Mouse (Mus musculus): ENCODE results near the gene Rras.

Rras gene

DNA sequence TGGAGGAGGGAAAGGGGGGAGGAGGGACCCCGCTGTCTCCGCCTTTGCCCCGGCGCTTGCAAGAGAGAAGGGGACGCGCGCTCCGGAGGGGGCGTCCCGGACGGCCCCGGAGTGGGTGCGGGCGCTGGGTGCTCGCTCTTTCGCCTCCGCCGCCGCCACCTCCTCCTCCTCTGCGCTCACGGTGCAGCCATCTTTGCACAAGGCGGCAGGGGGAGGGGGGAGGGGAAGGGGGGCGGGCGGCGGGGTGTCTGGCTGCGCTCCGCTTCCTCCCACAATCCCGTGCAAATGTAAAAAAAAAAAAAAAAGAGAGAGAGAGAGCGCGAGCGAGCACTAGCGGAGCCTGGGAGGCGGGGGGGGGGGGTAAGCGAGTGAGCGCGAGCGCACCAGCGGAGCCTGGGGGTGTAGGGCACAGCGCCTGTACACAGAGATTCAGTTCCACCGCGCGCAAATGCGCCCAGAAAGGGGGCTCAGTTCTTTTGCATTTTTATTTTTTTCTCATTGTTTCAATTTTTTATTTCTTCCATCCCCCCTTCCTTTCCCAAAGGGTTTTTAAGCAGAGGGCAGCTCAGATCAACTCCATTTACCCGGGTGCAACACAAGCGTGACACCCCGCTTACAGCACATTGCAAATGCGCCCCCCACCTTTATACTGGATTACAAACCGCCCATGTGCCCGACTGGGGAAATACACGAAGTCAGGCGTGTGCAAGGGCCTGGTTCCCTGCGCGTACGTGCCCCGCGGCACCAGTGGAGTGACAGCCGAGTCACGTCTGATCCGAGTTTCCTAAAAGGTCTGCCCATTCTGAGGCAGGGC lies 35.6 kb downstream of the Rras start:
- DNase-seq (ENCODE audit: low spot score) = peak; percentile 56

DNA sequence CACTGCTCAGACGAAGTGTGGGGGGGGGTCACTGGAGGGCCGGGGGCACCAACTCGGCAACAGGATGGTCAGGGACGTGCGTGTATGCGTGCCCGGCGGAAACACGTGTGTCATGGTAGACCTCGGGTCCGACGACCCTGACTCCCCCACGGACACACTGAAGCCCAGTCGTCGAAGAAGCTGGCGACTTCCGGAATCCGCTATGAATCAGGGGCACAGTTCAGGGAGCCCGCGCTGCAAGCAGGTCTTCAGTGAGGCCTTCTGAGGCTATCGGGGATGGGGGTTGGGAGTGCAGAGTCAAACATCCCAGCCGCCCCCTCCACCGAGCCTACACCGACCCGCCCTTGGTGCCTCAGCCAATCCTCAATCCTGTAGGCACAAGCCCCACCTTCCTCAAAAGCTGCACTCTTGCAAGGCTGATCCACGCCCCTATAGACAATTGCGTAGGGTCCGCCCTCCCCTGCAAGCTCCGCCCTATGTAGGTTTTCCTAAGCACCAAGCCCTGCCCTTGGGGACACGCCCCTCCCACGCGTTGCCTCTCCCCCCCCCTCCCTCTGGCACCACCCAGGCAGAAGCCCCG lies 36.3 kb downstream of the Rras start:
- DNase-seq (ENCODE audit: low spot score) = peak; percentile 81

DNA sequence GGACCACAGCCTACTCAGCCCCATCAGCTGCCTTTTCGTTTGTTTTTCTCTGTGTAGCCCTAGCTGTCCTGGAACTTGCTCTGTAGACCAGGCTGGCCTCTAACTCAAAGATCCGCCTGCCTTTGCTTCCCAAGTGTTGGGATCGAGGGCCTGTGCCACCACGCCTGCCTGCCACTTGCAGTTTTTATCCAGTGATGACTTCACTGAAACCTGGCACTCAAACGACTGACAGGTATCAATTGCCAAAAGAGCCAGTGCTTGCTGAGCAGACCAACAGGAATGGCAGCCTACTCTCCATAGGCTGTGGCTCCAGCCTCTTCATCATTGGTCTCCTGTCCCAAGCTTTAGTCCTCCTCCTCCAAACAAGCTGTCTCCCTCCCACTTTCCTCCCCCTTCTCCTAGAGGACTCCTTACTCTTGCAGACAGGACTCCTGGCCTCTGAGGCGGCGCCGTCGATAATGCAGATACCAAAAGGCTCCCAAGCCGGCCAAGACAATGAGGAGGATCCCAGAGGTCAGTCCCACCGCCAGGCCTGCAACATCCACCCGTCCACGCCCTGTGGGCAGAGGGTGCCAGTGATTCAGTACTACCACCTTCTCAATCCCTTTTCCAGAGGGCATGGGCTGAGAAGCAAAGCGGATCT lies 38.7 kb downstream of the Rras start:
- DNase-seq (ENCODE audit: low spot score) = no peak

DNA sequence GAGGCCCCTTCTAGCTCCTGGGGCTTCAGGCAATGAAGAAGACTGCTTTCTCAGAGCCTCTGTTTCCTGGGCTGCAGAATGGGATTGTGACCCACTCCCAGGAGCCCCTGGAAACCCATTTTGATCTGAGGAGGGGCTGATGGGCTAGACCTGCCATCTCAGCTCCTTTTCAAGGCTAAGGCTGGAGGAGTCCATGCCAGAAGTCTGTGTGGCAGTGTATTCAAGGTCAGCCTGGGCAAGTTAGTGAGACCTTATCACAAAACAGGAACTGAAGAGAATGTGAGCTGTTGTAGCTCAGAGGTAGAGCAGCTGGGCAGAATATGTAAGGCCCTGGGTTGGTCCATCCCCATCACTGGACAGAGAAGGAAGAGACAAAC lies 39.2 kb downstream of the Rras start:
- DNase-seq (ENCODE audit: low spot score) = no peak

DNA sequence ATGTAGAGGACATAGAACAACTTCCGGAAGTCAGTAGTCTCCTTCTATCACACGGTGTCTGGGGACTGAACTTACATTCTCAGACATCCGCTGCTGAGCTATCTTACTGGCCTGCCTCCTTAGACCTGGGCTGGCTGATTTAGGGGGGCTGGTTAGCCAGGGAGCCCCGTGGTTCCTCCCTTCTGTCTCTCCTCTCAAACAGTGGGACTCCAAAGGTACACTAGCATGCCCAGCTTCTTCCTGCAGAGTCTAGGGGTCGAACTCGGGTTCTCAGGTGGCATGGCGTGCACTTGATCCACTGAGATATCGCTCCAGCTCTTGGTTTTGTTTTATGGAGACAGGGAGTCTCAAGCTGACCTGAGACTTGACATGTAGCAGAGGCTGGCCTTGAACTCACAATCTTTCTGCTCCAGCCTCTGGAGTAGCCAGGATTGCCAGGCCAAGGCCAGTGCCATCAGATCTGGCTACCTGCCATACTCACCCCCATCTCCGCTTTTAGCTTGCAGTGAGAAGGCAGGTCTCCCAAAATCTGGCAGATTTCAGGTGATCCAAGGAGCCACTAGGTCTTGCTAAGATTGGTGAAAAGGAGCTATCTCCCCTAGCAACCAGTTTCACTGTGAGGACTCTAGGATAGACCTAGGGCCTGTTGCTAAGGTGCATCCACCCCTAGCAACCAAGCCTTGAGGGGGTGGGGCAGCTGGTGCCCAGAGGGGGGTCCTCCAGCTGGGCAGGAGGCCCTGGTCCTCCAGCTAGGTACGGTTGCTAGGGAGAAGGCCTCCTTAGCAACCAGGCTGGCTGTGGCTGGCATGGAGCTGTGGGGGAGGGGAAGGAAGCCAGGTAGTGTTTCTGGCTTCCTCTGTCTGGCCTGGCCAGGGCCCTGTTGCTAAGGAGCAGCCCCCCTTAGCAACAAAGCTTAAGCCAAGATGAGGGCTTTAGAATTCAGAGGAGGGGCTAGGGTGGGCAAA lies 41.1 kb downstream of the Rras start:
- DNase-seq (ENCODE audit: low spot score) = no peak

DNA sequence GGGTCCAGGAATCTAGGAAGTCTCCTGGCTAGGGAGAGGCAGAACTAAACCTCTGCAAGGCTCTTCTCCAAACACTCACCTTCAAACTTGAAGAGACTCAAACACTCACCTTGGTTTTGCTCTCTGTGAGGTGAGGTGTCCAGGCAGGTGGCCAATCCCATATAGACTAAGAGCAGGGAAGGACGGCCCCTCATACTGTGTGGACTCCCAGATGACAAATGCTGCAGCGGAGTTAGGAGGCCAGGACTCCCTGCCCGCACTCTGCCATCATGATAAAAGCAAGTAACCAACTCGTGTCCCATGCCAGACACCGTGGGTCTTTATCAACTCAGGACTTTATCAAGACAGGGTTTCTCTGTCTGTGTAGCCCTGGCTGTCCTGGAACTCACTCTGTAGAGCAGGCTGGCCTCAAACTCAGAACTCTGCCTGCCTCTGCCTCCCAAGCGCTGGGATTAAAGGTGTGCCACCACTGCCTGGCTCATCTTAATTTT lies 42.9 kb downstream of the Rras start:
- no peak for DNase-seq (ENCODE audit: low spot score)

DNA sequence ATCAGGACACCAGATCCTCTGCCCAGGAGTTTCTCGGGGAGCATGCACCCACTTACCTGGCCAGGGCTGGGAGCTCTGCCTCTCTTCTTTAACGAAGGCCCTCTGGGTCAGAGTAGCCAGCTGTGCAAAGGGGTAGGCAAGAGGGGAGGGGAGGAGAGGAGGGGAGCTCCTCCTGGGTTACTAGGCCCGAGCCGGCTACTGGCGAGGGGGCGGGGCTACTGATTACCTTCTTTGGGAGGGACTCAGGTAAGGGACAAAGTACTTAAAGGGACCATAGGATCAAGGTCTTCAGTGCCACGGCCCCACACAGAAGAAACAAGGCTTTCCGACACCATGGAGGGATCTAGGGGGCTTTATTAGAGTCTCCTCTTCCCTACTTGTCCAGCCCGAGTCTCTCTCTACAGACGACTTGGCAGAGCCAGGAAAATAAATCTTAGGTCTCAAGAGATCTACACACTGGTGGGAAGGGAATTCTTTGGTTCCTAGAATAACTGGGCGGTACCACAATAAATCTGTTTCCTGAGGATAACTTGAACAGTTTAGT lies 43.8 kb downstream of the Rras start:
- DNase-seq (ENCODE audit: low spot score) = no peak

DNA sequence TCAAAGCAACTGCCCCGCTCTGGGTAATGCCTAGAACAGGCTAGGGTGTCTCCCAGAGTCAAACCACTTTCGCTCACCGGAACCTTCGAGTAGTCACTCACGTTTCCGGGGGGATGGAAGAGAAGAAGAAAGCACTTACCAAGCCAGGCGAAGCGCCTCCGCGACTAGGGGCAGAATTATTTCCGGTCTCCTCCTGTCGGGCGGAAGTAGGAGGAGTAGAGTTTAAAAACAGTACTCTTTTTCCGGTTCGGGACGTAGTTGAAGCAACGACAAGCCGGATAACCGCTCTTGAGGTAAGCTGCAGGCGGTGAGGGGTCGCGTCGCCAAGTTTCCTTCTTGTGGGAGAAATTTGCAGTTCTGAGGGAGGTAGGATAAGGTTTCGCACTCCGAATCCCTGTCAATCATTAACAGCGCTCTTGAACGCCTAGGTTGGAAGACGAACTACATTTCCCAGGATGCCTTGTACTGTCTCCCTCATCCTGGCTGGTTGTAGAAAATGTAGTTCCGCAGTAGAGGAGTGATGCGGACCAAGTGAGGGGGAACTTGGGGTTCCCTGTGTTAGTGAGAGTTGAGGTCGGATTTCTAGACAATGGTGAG lies 44.6 kb downstream of the Rras start, which contains the start of the genes Nosip and Prrg2:
Gene Nosip, plus strand, starts transcription at position 191 of the 597 bp plus-strand sequence.
Gene Prrg2, minus strand, starts transcription at position 439 of the 597 bp plus-strand sequence.
- DNase-seq (ENCODE audit: low spot score) = peak; percentile 90

DNA sequence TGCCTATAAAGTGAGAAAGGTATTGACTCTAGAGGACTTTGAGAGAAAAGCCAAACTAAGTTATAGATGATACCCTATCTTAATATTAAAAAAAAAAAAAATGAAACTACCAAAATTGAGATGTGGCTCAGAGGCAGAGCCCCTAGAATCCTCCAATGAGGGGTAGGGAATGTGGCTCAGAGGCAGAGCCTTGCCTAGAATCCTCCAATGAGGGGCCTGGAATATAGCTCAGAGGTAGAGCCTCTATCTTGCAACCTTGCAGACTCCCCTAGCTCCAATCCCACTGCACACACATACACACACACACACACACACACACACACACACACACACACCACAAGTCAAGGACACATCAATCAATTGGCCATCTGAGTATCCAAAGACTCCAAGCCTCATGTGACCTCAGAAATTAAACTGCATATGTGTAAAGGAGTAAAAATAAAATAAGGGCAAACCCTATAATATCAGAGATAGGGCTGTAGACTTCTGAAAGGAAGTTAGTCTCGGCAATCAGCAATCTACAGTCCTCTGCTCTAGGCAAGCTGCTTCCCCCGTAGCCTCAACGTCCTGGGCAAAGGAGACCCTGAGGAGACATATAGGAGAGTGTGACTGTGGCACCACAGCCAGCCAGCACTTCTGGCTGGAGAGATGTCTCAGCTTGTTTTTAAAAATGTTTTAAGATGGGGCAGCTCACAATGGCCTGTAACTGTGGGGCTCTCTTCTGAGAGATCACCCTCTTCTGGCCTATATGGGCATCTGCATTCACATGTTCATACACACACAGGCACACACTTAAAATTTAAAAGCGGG lies 49.6 kb downstream of the Rras start:
- no peak for DNase-seq (ENCODE audit: low spot score)

DNA sequence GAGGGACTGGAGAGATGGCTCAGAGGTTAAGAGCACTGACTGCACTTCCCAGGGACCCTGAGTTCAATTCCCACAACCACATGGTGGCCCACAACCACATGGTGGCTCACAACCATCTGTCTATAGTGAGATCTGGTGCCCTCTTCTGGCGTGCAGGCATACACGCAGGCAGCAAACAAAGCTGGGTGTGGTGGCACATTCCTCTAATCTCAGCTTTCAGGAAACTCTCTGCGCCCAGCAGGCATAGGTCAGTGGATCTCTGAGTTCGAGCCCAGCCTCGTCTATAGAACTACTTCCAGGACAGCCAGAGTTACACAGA lies 50.2 kb downstream of the Rras start:
- DNase-seq (ENCODE audit: low spot score) = no peak

DNA sequence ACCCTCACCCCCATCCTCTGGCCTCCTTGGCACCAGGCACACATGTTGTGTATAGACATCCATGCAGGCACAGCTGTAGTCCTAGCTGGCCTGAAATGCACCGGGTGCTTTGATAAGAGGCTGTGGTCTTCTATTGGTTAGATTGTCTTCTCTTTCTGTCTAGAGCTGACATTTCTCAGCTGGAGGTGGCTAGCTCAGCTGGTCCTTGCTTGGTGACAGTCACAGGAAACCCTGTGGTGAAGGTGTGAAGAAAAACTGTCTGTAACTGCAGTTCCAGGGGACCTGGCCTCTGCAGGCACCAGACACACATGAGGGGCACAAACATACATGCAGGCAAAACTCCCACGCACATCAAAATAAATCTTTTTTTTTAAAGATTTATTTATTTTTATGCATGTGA lies 51.9 kb downstream of the Rras start:
- DNase-seq (ENCODE audit: low spot score) = no peak

Data from spleen, adult 12 weeks (tissue).